Mouse (Mus musculus): ENCODE results near the gene Rab7. TPM values are rescaled to one million over a fixed set of nuclear protein-coding genes. Genes with fewer than 3 reads are reported as not detected.
"Not testable (repeated sequence)": the region's sequence is repeated elsewhere in the genome, so short reads cannot be mapped to it uniquely, and the experiment has no call there.

Rab7 gene
- polyA plus RNA-seq, 1 experiment, result 386 TPM

DNA sequence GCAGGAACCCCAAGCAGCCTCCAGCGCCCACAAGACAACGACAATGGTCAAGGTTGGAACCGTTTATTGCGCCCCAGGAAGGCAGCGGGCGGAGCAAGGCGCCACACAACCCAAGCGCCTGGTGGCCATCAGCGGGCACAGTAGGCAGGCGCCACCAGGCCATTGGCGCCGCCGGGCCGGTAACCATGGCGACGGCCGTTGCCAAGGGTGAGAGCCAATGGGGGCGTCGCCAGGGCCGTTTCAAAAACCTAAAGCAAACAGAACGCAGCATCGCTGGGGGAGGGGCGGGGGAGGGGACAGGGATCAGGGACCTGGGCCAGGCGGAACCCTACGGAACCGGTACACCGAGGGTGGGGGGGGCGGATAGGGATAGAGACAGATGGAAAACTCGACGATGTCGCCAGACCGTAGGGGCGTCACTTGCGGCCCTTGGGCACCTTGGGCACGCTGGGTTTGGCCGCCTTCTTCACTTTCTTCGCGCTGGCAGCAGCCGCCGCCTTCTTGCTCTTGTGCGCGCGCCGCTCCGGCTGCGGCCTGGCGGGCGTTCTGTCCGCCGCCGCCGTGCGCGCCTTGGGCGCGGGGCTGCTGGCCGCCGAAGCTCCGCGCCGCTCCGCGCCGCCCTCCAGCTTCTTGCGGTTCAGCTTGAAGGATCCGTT, 64.6 kb downstream of the Rab7 start:
- Histone ChIP-seq H3K36me3 (ENCODE audit: control insufficient read depth, insufficient read depth, low read length) (no peaks in the 10 kb centered on the region), H3K4me1 (ENCODE audit: control insufficient read depth, insufficient read depth, low read length) (no peaks in the 10 kb centered on the region), H3K27me3 (replicated peaks; ENCODE audit: control insufficient read depth, insufficient read depth, low read length) (no peaks in the 10 kb centered on the region), H3K27ac (ENCODE audit: insufficient read depth, low read depth, low read length) (no peak overlapping the region), H3K4me3 (ENCODE audit: insufficient read depth, low read depth, low read length) (peak overlapping the region; percentile 79)
- TF ChIP-seq CTCF (conservative IDR thresholded peaks at IDR 0.05; ENCODE audit: insufficient read depth, insufficient read length, low read depth, low read length) (peak; percentile 19; the same call in 1 of the 2 replicates), POLR2A (IDR thresholded peaks at IDR 0.05; ENCODE audit: low read depth, low read length) (no peak)
- WGBS, result 2% methylated on average over 64 of the region's 66 CpGs
- DNase-seq, result peak; percentile 52

DNA sequence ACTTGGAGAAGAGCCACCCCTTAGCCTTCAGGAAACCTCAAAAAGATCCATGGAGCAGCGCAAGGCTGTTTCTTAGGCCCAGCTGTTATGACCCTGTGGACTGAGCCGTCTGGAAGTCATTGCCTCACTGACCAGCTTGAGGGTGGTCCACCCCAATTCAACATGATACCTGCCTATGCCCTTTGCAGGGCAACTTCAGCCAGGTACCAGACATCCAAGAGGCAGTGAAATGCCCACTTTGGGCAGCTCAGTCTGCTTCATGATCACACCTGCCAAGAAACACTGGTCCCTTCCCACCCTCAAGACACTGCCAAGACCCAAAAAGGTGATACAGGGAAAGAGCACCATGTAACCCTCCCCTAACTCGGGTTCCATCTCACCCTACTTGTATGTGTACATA, 65.3 kb downstream of the Rab7 start:
- TF ChIP-seq CTCF (conservative IDR thresholded peaks at IDR 0.05; ENCODE audit: insufficient read depth, insufficient read length, low read depth, low read length) (no peak), POLR2A (IDR thresholded peaks at IDR 0.05; ENCODE audit: low read depth, low read length) (no peak)
- no peak overlapping the region for H3K4me3 ChIP-seq (ENCODE audit: insufficient read depth, low read depth, low read length)

GRCm38 (mm10) chr6:87970041-87970440, 75.0 kb downstream of the Rab7 start:
- Histone ChIP-seq H3K36me3 (ENCODE audit: control insufficient read depth, insufficient read depth, low read length) (no peaks in the 10 kb centered on the region), H3K27me3 (replicated peaks; ENCODE audit: control insufficient read depth, insufficient read depth, low read length) (no peaks in the 10 kb centered on the region), H3K4me3 (ENCODE audit: insufficient read depth, low read depth, low read length) (no peak overlapping the region), H3K27ac (ENCODE audit: insufficient read depth, low read depth, low read length) (no peak overlapping the region), H3K4me1 (ENCODE audit: control insufficient read depth, insufficient read depth, low read length) (no peaks in the 10 kb centered on the region)
- no peak for DNase-seq
- 39% methylated on average over 2 of the region's 2 CpGs for WGBS
- no peak for TF ChIP-seq POLR2A (IDR thresholded peaks at IDR 0.05; ENCODE audit: low read depth, low read length)
- TF ChIP-seq CTCF (conservative IDR thresholded peaks at IDR 0.05; ENCODE audit: insufficient read depth, insufficient read length, low read depth, low read length), result no peak

More for the DNA sequence above, 65.3 kb downstream of the Rab7 start:
- DNase-seq, result no peak
- no peaks in the 10 kb centered on the region for H3K4me1 ChIP-seq (ENCODE audit: control insufficient read depth, insufficient read depth, low read length)
- no peaks in the 10 kb centered on the region for H3K36me3 ChIP-seq (ENCODE audit: control insufficient read depth, insufficient read depth, low read length)
- 84% methylated on average over 3 of the region's 3 CpGs for WGBS
- no peak overlapping the region for H3K27ac ChIP-seq (ENCODE audit: insufficient read depth, low read depth, low read length)
- no peaks in the 10 kb centered on the region for H3K27me3 ChIP-seq (replicated peaks; ENCODE audit: control insufficient read depth, insufficient read depth, low read length)

- DNase-seq; H3K36me3 ChIP-seq (ENCODE audit: control insufficient read depth, insufficient read depth, low read length); H3K27me3 ChIP-seq (replicated peaks; ENCODE audit: control insufficient read depth, insufficient read depth, low read length); H3K4me3 ChIP-seq (ENCODE audit: insufficient read depth, low read depth, low read length); H3K27ac ChIP-seq (ENCODE audit: insufficient read depth, low read depth, low read length); H3K4me1 ChIP-seq (ENCODE audit: control insufficient read depth, insufficient read depth, low read length): not testable (repeated sequence)
- 71% methylated on average over 4 of the region's 4 CpGs for WGBS
These were observed 82.6 kb downstream of the Rab7 start for GRCm38 (mm10) chr6:87962457-87962856.

Other genes with a start within 250 kb of the Rab7 start
- 49.5 and 52.0 TPM in 2 replicates for gene Rab43, start 233.1 kb downstream of the Rab7 start, polyA plus RNA-seq (2012; rRNA removed)
- 0.53 and 0.77 TPM in 2 replicates for gene Gm45140, start 209.5 kb downstream of the Rab7 start, polyA plus RNA-seq (2012; rRNA removed)
- gene Isy1, start 206.5 kb downstream of the Rab7 start, polyA plus RNA-seq (2012; rRNA removed), result 14.1 and 18.4 TPM in 2 replicates
- gene Cnbp, start 194.2 kb downstream of the Rab7 start, polyA plus RNA-seq (2012; rRNA removed), result 175 and 184 TPM in 2 replicates
- gene Copg1, start 157.5 kb downstream of the Rab7 start, polyA plus RNA-seq (2012; rRNA removed), result 35.5 and 41.4 TPM in 2 replicates
- 19.8 and 21.2 TPM in 2 replicates for gene Hmces, start 131.3 kb downstream of the Rab7 start, polyA plus RNA-seq (2012; rRNA removed)
- 2.3 and 3.2 TPM in 2 replicates for gene H1fx, start 63.6 kb downstream of the Rab7 start, polyA plus RNA-seq (2012; rRNA removed)
- 161 and 188 TPM in 2 replicates for gene Rpn1, start 39.2 kb upstream of the Rab7 start, polyA plus RNA-seq (2012; rRNA removed)
- 36.9 and 37.4 TPM in 2 replicates for gene Gata2, start 148.6 kb upstream of the Rab7 start, polyA plus RNA-seq (2012; rRNA removed)
- gene Dnajb8, start 177.0 kb upstream of the Rab7 start, polyA plus RNA-seq (2012; rRNA removed), result 0.10 TPM in 1 of 2 replicates, not detected in the other

All from kidney, adult 2 months (tissue).